Comparison of ENCODE assay signal across 17 mouse cellular contexts in the genomic region with DNA sequence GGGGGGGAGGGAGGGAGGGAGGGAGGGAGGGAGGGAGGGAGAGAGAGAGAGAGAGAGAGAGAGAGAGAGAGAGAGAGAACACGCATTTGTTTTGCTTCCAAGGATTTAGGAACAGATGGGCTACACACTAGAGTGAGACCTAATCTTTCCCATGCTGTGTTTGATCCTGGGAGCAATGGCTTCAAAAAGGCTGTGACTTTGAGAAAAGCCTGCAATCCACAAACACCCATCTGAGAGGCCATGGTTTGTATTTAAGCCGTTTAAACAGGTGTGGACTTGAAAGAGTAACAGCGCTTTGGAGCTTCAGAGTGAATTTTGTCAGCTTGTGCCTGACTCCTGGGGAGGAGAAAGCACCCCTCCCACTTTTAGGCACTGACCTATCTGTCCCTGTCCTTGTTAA. TPM values are rescaled to one million over a fixed set of nuclear protein-coding genes. Genes with fewer than 3 reads are reported as not detected.
DNase-seq lines count a peak whose midpoint lies in the region; ATAC-seq and TF ChIP-seq lines count a peak whose summit lies in the region.
"Had no signal": no experiment of that assay in that cellular context is flagged by ENCODE, and none has a peak within 500 bp of the region (broad histone marks: within the 10 kb centered on the region; RNA-seq: fewer than 3 reads in every experiment).

No protein-coding gene starts in this region.

- DNase-seq in hindbrain, postnatal 0 days (ENCODE audit: low spot score), result peak; percentile 33
- DNase-seq in hindbrain, embryonic 11.5 days (ENCODE audit: low spot score), result no peak
- DNase-seq in thymus, postnatal 0 days (ENCODE audit: low spot score), result peak; percentile 22
- no peak for DNase-seq in thymus, postnatal 10 days (ENCODE audit: low spot score in 2 of 2)
- DNase-seq in midbrain, postnatal 0 days (ENCODE audit: low spot score), result peak; percentile 42
- no peak for DNase-seq in layer of hippocampus, postnatal 14 days (ENCODE audit: low spot score in 2 of 2)
- DNase-seq: adrenal gland, postnatal 14 days; cerebellum, adult 8-10 months; gastrocnemius, adult 2 months; right cerebral cortex, postnatal 4 days had no signal

- ATAC-seq in hindbrain, postnatal 0 days, result no peak
- ATAC-seq in hindbrain, embryonic 11.5 days (ENCODE audit: low FRiP score), result no peak
- no peak for ATAC-seq in midbrain, postnatal 0 days (ENCODE audit: low FRiP score)
- no peak for ATAC-seq in heart, embryonic 11.5 days (replicated peaks; ENCODE audit: insufficient number of reproducible peaks, low FRiP score, low TSS enrichment)
- ATAC-seq: forebrain, embryonic 15.5 days had no signal

- no peaks in the 10 kb centered on the region for H3K9me3 ChIP-seq in hindbrain, postnatal 0 days (ENCODE audit: low read length)
- no peaks in the 10 kb centered on the region for H3K9me3 ChIP-seq in hindbrain, embryonic 11.5 days (ENCODE audit: control insufficient read depth, low read length)
- no peaks in the 10 kb centered on the region for H3K9me3 ChIP-seq in midbrain, postnatal 0 days (ENCODE audit: low read length)
- H3K9me3 ChIP-seq in heart, embryonic 11.5 days (replicated peaks; ENCODE audit: control insufficient read depth, low read length), result no peaks in the 10 kb centered on the region
- H3K9me3 ChIP-seq: embryonic facial prominence, embryonic 15.5 days; forebrain, embryonic 15.5 days; heart, embryonic 15.5 days; limb, embryonic 12.5 days; liver, embryonic 15.5 days had no signal

- no peak overlapping the region for H3K4me3 ChIP-seq in hindbrain, postnatal 0 days (ENCODE audit: low read length)
- H3K4me3 ChIP-seq in hindbrain, embryonic 11.5 days (ENCODE audit: low read depth, low read length), result no peak overlapping the region
- H3K4me3 ChIP-seq in midbrain, postnatal 0 days (ENCODE audit: low read depth, low read length), result no peak overlapping the region
- no peak overlapping the region for H3K4me3 ChIP-seq in heart, embryonic 11.5 days (ENCODE audit: low read depth, low read length)
- H3K4me3 ChIP-seq: embryonic facial prominence, embryonic 15.5 days; forebrain, embryonic 15.5 days; gastrocnemius, adult 2 months; left cerebral cortex, adult 2 months; limb, embryonic 12.5 days; liver, embryonic 15.5 days had no signal

- H3K4me1 ChIP-seq in hindbrain, postnatal 0 days (ENCODE audit: insufficient read depth, low read length), result 0 out of 2 replicates have a peak, but pooled peaks cover 4% of the 10 kb centered on the region
- H3K4me1 ChIP-seq in hindbrain, embryonic 11.5 days (replicated peaks; ENCODE audit: control insufficient read depth, insufficient read depth, low read length), result no peaks in the 10 kb centered on the region
- no peaks in the 10 kb centered on the region for H3K4me1 ChIP-seq in midbrain, postnatal 0 days (ENCODE audit: insufficient read depth, low read length)
- no peaks in the 10 kb centered on the region for H3K4me1 ChIP-seq in heart, embryonic 11.5 days (ENCODE audit: control insufficient read depth, insufficient read depth, low read length)
- H3K4me1 ChIP-seq: liver, embryonic 15.5 days had no signal

- H3K36me3 ChIP-seq in hindbrain, postnatal 0 days (ENCODE audit: insufficient read depth, low read length), result no peaks in the 10 kb centered on the region
- no peaks in the 10 kb centered on the region for H3K36me3 ChIP-seq in hindbrain, embryonic 11.5 days (ENCODE audit: control insufficient read depth, insufficient read depth, low read length)
- no peaks in the 10 kb centered on the region for H3K36me3 ChIP-seq in midbrain, postnatal 0 days (ENCODE audit: insufficient read depth, low read length)
- no peaks in the 10 kb centered on the region for H3K36me3 ChIP-seq in heart, embryonic 11.5 days (ENCODE audit: control insufficient read depth, insufficient read depth, low read length)
- H3K36me3 ChIP-seq: embryonic facial prominence, embryonic 15.5 days; forebrain, embryonic 15.5 days; heart, embryonic 15.5 days; limb, embryonic 12.5 days; liver, embryonic 15.5 days had no signal

- WGBS in hindbrain, postnatal 0 days, result 48% methylated on average over 3 of the region's 3 CpGs
- WGBS in hindbrain, embryonic 11.5 days, result 44% methylated on average over 3 of the region's 3 CpGs
- 29% methylated on average over 3 of the region's 3 CpGs for WGBS in midbrain, postnatal 0 days
- WGBS in heart, embryonic 11.5 days (ENCODE audit: insufficient replicate concordance), result 22% methylated on average over 3 of the region's 3 CpGs

- no peak for TF ChIP-seq CTCF in hindbrain, postnatal 0 days (IDR thresholded peaks at IDR 0.05; ENCODE audit: low read depth)
- TF ChIP-seq CTCF in midbrain, postnatal 0 days (IDR thresholded peaks at IDR 0.05), result no peak

- no peak overlapping the region for H3K9ac ChIP-seq in hindbrain, postnatal 0 days (replicated peaks; ENCODE audit: low read length)
- H3K9ac ChIP-seq in hindbrain, embryonic 11.5 days (ENCODE audit: low read depth, low read length), result no peak overlapping the region
- no peak overlapping the region for H3K9ac ChIP-seq in midbrain, postnatal 0 days (replicated peaks; ENCODE audit: low read length, poor library complexity, severe bottlenecking)
- no peak overlapping the region for H3K9ac ChIP-seq in heart, embryonic 11.5 days (ENCODE audit: low read depth, low read length)
- H3K9ac ChIP-seq: embryonic facial prominence, embryonic 15.5 days; forebrain, embryonic 15.5 days; heart, embryonic 15.5 days; limb, embryonic 12.5 days; liver, embryonic 15.5 days had no signal

- H3K4me2 ChIP-seq in hindbrain, postnatal 0 days (ENCODE audit: low read depth, low read length), result no peak overlapping the region
- no peak overlapping the region for H3K4me2 ChIP-seq in hindbrain, embryonic 11.5 days (replicated peaks; ENCODE audit: low read depth, low read length)
- H3K4me2 ChIP-seq in midbrain, postnatal 0 days (ENCODE audit: low read depth, low read length, poor library complexity, severe bottlenecking), result no peak overlapping the region
- H3K4me2 ChIP-seq in heart, embryonic 11.5 days, result no peak overlapping the region
- H3K4me2 ChIP-seq: embryonic facial prominence, embryonic 15.5 days; forebrain, embryonic 15.5 days; limb, embryonic 12.5 days had no signal

- no peaks in the 10 kb centered on the region for H3K27me3 ChIP-seq in hindbrain, postnatal 0 days (ENCODE audit: insufficient read depth, low read length)
- no peaks in the 10 kb centered on the region for H3K27me3 ChIP-seq in hindbrain, embryonic 11.5 days (ENCODE audit: control insufficient read depth, insufficient read depth, low read length)
- no peaks in the 10 kb centered on the region for H3K27me3 ChIP-seq in midbrain, postnatal 0 days (ENCODE audit: insufficient read depth, low read length)
- H3K27me3 ChIP-seq in heart, embryonic 11.5 days (ENCODE audit: control insufficient read depth, insufficient read depth, low read length), result no peaks in the 10 kb centered on the region; the same call in 1 of the 2 replicates
- H3K27me3 ChIP-seq: embryonic facial prominence, embryonic 15.5 days; forebrain, embryonic 15.5 days; heart, embryonic 15.5 days; limb, embryonic 12.5 days; liver, embryonic 15.5 days had no signal

- H3K27ac ChIP-seq in hindbrain, postnatal 0 days, result no peak overlapping the region
- H3K27ac ChIP-seq in hindbrain, embryonic 11.5 days (ENCODE audit: low read depth, low read length), result no peak overlapping the region
- H3K27ac ChIP-seq in midbrain, postnatal 0 days (ENCODE audit: low read depth, low read length), result no peak overlapping the region
- H3K27ac ChIP-seq in heart, embryonic 11.5 days (ENCODE audit: low read depth, low read length), result no peak overlapping the region
- H3K27ac ChIP-seq: embryonic facial prominence, embryonic 15.5 days; forebrain, embryonic 15.5 days; gastrocnemius, adult 2 months; heart, embryonic 15.5 days; left cerebral cortex, adult 2 months; limb, embryonic 12.5 days; liver, embryonic 15.5 days had no signal

RNA-seq across cellular contexts. Expression of a gene that starts 29.2 kb away (rescaled TPM):
- 131 and 146 TPM in 2 replicates for total RNA-seq in hindbrain, postnatal 0 days (2014; rRNA removed)
- 23.0 and 27.8 TPM in 2 replicates for polyA plus RNA-seq in hindbrain, postnatal 0 days (2015; fragmentation: Nextera tagmentation; extraction: Ambion mirVana)
- 18.0 and 20.2 TPM in 2 replicates for polyA plus RNA-seq in hindbrain, embryonic 11.5 days (2014; fragmentation: Nextera tagmentation; extraction: Ambion mirVana)
- 6.6 and 6.8 TPM in 2 replicates for polyA plus RNA-seq in thymus, postnatal 0 days (2015; fragmentation: Nextera tagmentation; extraction: Ambion mirVana)
- total RNA-seq in midbrain, postnatal 0 days (2014; rRNA removed), result 76.3 and 90.8 TPM in 2 replicates
- polyA plus RNA-seq in midbrain, postnatal 0 days (2015; fragmentation: Nextera tagmentation; extraction: Ambion mirVana), result 16.6 and 22.6 TPM in 2 replicates
- 10 to 100 TPM; 33.2 to 34.9 TPM for total RNA-seq in layer of hippocampus, postnatal 14 days (2021)
- polyA plus RNA-seq in heart, embryonic 11.5 days (2014; fragmentation: Nextera tagmentation; extraction: Ambion mirVana), result 10.9 and 11.8 TPM in 2 replicates

Comparison
In these comparisons a context has a peak if more than half of its experiments do, and no peak if none do; other contexts are left out.
1. DNase-seq: peak in hindbrain, postnatal 0 days (single experiment), thymus, postnatal 0 days (single experiment) and midbrain, postnatal 0 days (single experiment); none in hindbrain, embryonic 11.5 days (single experiment), thymus, postnatal 10 days (0 of 2) and layer of hippocampus, postnatal 14 days (0 of 2).